Comparison of ENCODE assay signal across 8 mouse cellular contexts in the genomic region with DNA sequence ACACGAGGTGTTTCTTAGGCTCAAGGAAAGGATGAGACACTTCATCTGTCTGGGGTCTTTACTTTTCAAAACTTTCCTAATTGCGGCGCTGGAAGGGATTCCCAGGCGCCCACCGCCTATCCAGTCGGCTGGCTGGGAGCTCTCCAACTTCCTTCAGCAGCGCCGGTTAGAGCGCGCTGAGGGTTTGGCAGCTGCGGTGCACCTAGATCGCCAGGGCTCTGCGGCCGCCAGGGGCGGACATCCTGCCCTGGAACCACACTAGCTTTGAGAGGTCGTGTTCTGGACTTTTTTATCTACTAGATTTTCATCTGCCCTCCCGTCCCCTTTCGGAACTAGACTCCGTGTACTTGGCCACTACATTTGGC. TPM values are rescaled to one million over a fixed set of nuclear protein-coding genes. Genes with fewer than 3 reads are reported as not detected.
DNase-seq lines count a peak whose midpoint lies in the region; ATAC-seq and TF ChIP-seq lines count a peak whose summit lies in the region.

No protein-coding gene starts in this region.

- no peaks in the 10 kb centered on the region for H3K9me3 ChIP-seq in ES-E14 (ENCODE audit: control insufficient read depth, insufficient read depth, low read depth, low read length)
- H3K9me3 ChIP-seq in forebrain, embryonic 12.5 days = no peaks in the 10 kb centered on the region

- peak; percentile 61 for TF ChIP-seq CTCF in brain, embryonic 14.5 days (IDR thresholded peaks at IDR 0.05; ENCODE audit: borderline replicate concordance, extremely low read depth, insufficient read depth, insufficient read length)

- peak overlapping the region; percentile 80 to 86; a peak in 2 of 4 replicates for H3K4me3 ChIP-seq in ES-E14 (ENCODE audit: insufficient read depth in 1 of 2, low read depth in 1 of 2, low read length in 2 of 2, poor library complexity in 1 of 2, severe bottlenecking in 1 of 2)
- H3K4me3 ChIP-seq in forebrain, embryonic 12.5 days (replicated peaks) = peak overlapping the region; percentile 91

- in situ Hi-C loops in ES-E14 (cut with MboI; ENCODE audit: low sequenced_read_pairs in 2 of 2, unreplicated experiment in 2 of 2) = no loop called here

- no peaks in the 10 kb centered on the region for H3K36me3 ChIP-seq in ES-E14 (ENCODE audit: control insufficient read depth, insufficient read depth, low read length, poor library complexity, severe bottlenecking)
- no peaks in the 10 kb centered on the region for H3K36me3 ChIP-seq in forebrain, embryonic 12.5 days (replicated peaks)

- intact Hi-C loops in heart, postnatal 10 days (cut with DNase I) = loop anchor here (2.0 to 5.0 kb wide), 3 partner anchors 195 to 220 kb away; no protein-coding TSS in a partner anchor

- peak overlapping the region; percentile 72 for H3K4me2 ChIP-seq in forebrain, embryonic 12.5 days

- peaks cover 26% of the 10 kb centered on the region for H3K27me3 ChIP-seq in forebrain, embryonic 12.5 days

- no peak overlapping the region for H3K9ac ChIP-seq in ES-E14 (ENCODE audit: insufficient read depth, low read depth, low read length, poor library complexity, severe bottlenecking)
- H3K9ac ChIP-seq in forebrain, embryonic 12.5 days = peak overlapping the region; percentile 88

- TF ChIP-seq POLR2A in brain, embryonic 14.5 days (IDR thresholded peaks at IDR 0.05; ENCODE audit: borderline replicate concordance, extremely low read depth, insufficient read depth, insufficient read length, poor library complexity, severe bottlenecking) = no peak

- peaks cover 0 to 6% of the 10 kb centered on the region in 2 experiments; a peak in 1 of 4 replicates for H3K4me1 ChIP-seq in ES-E14 (ENCODE audit: control insufficient read depth in 2 of 2, insufficient read depth in 2 of 2, low read length in 2 of 2, poor library complexity in 1 of 2)
- peaks cover 22% of the 10 kb centered on the region for H3K4me1 ChIP-seq in forebrain, embryonic 12.5 days

- peak; percentile 47 for DNase-seq in ES-E14 (ENCODE audit: low read depth, low spot score)
- DNase-seq in brain, embryonic 14.5 days (ENCODE audit: low read depth) = peak; percentile 78
- DNase-seq in heart, postnatal 10 days = peak; percentile 74
- peak; percentile 38 to 73 for DNase-seq in kidney, postnatal 36 days
- DNase-seq in right cerebral cortex, postnatal 10 days (ENCODE audit: low spot score in 2 of 2) = peak; percentile 54 to 63

- H3K27ac ChIP-seq in ES-E14 (ENCODE audit: insufficient read depth, low read depth, low read length, poor library complexity, severe bottlenecking) = no peak overlapping the region
- H3K27ac ChIP-seq in forebrain, embryonic 12.5 days = peak overlapping the region; percentile 94

- no peak for ATAC-seq in forebrain, embryonic 12.5 days (ENCODE audit: low FRiP score)
- peak; percentile 49 for ATAC-seq in megakaryocyte, adult 5-6 weeks (ENCODE audit: poor library complexity, severe bottlenecking)
- no peak for ATAC-seq in inflammation-experienced regulatory T-cells, adult 6 months

- WGBS in forebrain, embryonic 12.5 days = 1% methylated on average over 19 of the region's 19 CpGs

TF ChIP-seq in ES-E14, 5 proteins besides CTCF, POLR2A, EP300 and RAD21:
- TF ChIP-seq ZNF384 (IDR thresholded peaks at IDR 0.05; ENCODE audit: low read depth, low read length) (no peak), HCFC1 (IDR thresholded peaks at IDR 0.05; ENCODE audit: borderline replicate concordance, insufficient read depth, low read length) (no peak), CHD2 (IDR thresholded peaks at IDR 0.05; ENCODE audit: low read depth, low read length) (no peak), ZC3H11A (IDR thresholded peaks at IDR 0.05; ENCODE audit: borderline replicate concordance, low read depth, low read length) (no peak), MAFK (IDR thresholded peaks at IDR 0.05; ENCODE audit: insufficient read depth, low read depth, low read length) (no peak)
TF ChIP-seq in ES-E14: peak in this region for 0.

RNA-seq across cellular contexts. Expression of gene Fam78b, which starts 1.3 kb away (rescaled TPM):
- total RNA-seq in ES-E14 (2012; rRNA removed) = 0.42 and 0.98 TPM in 2 replicates
- 26.1 and 43.3 TPM in 2 replicates for polyA plus RNA-seq in brain, embryonic 14.5 days (2012; rRNA removed)
- polyA plus RNA-seq in forebrain, embryonic 12.5 days (2016; fragmentation: Nextera tagmentation; extraction: Ambion mirVana) = 5.0 and 5.9 TPM in 2 replicates
- 1 to 10 TPM; 4.9 to 7.1 TPM for total RNA-seq in heart, postnatal 10 days (2021)
- 4.0 and 4.6 TPM in 2 replicates for total RNA-seq in megakaryocyte, adult 5-6 weeks (2015)
- 2.0 and 2.6 TPM in 2 replicates for total RNA-seq in megakaryocyte, adult 5-6 weeks (2017)
- polyA plus RNA-seq in inflammation-experienced regulatory T-cells, adult 6 months (2017; shearing (Covaris generic)) = not detected
